Mouse (Mus musculus) myocyte (in vitro differentiated cells): Measurements from ENCODE around the gene Fbxo33.

Source experiments
- E2F4 ChIP-seq: IDR thresholded peaks from one replicate; pipeline ENCODE4 v1.6.1; 2011; ENCODE audit warnings: mild to moderate bottlenecking, control low read depth, moderate library complexity; ENCODE audit not compliant: insufficient read depth
- MYOG ChIP-seq, 3 experiments: IDR thresholded peaks; one replicate each; pipeline ENCODE4 v1.6.1; 2011; ENCODE audit warnings: control low read depth in 2 of 3, low read depth in 2 of 3, mild to moderate bottlenecking in 2 of 3; ENCODE audit not compliant: insufficient read length in 2 of 3, control insufficient read depth in 1 of 3, insufficient read depth in 1 of 3
- POLR2A ChIP-seq: IDR thresholded peaks from one replicate; pipeline ENCODE4 v1.6.1; 2011; ENCODE audit warnings: low read depth, mild to moderate bottlenecking, control low read depth, moderate library complexity; ENCODE audit not compliant: insufficient read length
- REST ChIP-seq: IDR thresholded peaks from one replicate; pipeline ENCODE4 v1.6.1; 2011; ENCODE audit warnings: mild to moderate bottlenecking, control low read depth, moderate library complexity; ENCODE audit not compliant: insufficient read depth, insufficient read length
- USF1 ChIP-seq: IDR thresholded peaks from one replicate; pipeline ENCODE4 v1.6.1; 2011; ENCODE audit warnings: low read depth, mild to moderate bottlenecking, control low read depth, moderate library complexity

GRCm38 (mm10) chr12:59218640-59219321 is 744 bp downstream of the Fbxo33 start:
- TF ChIP-seq POLR2A (no peak), MYOG (IDR thresholded peaks at IDR 0.05; ENCODE audit: control insufficient read depth in 1 of 3, insufficient read depth in 1 of 3, insufficient read length in 2 of 3, low read depth in 2 of 3) (no peak), REST (no peak), USF1 (no peak), E2F4 (no peak)
